Mouse (Mus musculus): ENCODE data around the gene Tbc1d4. TPM values are rescaled to one million over a fixed set of nuclear protein-coding genes. Genes with fewer than 3 reads are reported as not detected.

Gene Tbc1d4
- total RNA-seq, 2 experiments from 2014 or later: 7.3 to 8.5 TPM

DNA sequence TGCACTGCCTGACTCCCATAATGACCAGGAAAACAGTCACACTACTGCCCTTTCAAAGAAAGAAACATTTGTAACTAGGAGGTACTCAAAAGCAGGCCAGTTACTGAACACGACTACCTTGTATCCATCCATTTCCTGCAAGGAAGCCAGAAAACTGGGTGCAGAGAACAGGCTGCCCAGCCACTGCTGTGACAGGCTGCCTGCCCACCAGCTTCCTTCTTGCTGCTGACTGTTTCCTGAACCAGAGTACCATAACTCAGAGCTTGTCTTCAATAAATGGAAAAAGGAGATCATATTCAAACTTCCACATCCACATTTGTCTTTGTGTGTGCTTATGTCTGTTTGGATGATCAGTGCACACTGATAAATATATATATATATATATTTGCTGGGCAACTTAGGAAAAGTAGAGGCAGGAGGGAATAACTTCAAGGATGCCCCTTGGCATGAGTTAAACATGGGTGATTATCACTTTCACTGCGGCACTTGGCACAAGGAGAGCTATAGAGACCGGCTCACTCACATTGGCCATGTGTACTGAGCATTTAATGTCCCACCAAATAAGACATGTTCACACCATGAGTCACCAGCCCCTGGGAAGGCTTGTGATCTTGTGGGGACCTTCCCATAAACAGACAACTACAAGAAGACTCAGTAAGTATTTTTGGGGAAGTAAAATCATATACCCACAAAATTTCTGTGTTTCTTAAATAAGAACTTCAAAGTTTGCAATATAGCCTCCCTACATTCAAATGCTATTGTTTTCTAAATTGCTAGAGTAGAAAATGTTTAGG, 105.6 kb downstream of the Tbc1d4 start:
- DNase-seq: no peak
- intact Hi-C loops (cut with DNase I): no loop called here

DNA sequence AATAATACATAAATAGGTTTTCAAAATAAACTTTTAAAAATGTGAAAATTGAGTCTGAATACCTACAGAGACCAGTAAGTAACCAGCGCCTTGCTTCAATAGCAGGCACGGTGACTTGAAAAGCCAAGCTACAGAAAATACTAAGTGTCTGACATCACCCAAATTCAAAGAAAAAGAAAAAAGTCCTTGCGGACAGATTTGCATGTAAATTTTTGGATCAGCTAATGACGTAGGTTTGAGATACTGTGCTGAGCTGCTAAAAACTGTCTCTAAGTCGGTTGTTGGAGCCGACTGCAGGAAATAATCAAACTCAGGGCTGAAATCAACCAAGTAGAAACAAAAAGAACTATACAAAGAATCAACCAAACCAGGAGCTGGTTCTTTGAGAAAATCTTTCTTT, 107.1 kb downstream of the Tbc1d4 start:
- intact Hi-C loops (cut with DNase I): no loop called here
- DNase-seq: no peak

DNA sequence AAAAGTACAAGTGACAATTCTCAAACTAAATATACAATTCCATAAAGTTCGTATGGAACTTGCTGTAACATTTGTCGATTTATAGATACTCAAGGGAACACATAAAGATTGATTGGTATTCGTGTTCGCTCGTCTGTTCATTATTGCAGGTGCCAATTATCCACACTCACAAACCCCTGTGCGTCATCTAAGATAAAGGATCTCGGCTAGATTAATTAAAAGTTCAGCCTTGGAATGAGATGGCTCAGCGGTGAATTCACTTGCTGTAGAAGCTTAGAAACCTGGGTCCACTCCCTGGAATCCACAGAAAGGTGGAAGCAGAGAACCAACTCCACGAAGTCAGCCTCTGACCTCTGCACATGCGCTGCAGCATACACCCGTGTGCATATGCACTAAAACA, 107.5 kb downstream of the Tbc1d4 start:
- DNase-seq: no peak
- intact Hi-C loops (cut with DNase I): no loop called here

DNA sequence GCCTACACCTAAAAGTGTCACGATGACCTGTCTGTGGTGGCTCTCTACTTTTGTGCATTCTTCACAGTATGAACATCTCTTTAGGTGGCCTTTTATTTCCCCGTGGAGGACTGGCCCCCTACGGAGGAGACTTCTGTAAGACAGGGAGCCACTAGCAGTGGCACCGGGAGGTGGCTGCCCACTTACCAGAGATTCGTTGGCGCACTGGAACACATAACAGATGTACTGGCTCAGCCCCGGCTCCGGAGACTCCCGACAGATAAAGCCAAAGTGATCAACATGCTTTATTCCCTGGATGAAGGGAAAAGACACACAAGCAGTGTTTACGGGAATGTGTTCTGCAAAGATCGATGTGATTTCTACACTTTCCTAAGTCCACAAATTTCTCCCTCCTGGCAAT, 108.2 kb downstream of the Tbc1d4 start:
- intact Hi-C loops (cut with DNase I): no loop called here
- peak; percentile 31 for DNase-seq

DNA sequence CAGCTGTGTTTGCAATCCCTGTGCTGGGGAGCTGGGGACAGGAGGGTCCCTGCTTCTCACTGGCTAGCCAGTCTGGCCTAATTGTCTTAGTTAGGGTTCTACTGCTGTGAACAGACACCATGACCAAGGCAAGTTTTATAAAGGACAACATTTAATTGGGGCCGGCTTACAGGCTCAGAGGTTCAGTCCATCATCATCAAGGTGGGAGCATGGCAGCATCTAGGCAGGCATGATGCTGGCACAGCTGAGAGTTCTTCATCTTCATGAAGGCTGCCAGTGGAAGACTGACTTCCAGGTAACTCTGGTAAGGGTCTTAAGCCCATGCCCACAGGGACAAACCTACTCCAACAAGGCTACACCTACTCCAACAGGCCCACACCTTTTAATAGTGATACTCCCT, 109.2 kb downstream of the Tbc1d4 start:
- no peak for DNase-seq
- intact Hi-C loops (cut with DNase I): no loop called here

DNA sequence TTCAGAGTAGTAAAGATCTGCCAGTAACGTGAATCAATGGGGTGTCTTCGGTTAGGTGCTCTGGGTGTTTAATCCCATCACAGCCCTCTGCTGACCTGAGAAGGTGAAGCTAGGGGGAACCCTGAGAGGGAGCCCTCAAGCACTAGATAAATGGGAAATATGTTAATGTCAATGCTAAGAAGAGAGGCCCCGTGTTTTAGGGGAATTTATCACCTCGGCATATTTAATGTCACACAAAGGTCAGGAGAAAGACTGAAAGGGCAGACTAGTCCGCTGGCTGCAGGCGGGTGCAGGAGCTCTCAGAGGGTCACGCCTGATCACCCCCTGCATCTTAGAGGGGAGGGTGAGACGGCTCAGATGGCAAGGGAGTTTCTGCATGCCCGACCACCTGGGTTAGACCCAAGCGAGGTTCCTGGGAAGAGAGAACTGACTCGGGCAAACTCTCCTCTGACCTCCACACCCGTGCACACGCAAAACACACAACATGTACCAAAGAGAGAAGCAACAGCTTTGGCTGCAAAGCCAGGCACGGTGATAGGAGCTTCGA, 120.7 kb downstream of the Tbc1d4 start:
- intact Hi-C loops (cut with DNase I): no loop called here
- no peak for DNase-seq

DNA sequence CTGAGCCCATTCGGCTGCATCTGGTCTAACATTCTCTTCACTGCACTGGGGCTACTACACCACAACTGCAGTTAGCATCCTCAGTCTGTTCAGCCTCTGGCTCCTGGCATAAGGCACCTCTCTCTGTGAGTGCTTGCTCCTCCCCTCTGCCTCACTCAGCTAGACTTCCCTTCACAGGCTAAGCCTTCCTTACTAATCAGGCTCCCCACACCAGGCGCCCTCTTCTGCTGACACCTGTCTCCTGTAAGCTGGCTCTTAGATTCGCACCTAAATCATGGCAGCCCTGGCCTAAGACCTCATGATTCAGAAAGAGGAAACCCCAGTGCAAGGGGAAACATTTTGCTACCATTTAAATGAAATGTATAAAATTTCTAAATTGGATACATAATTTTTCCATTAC, 122.4 kb downstream of the Tbc1d4 start:
- DNase-seq: no peak
- intact Hi-C loops (cut with DNase I): no loop called here

DNA sequence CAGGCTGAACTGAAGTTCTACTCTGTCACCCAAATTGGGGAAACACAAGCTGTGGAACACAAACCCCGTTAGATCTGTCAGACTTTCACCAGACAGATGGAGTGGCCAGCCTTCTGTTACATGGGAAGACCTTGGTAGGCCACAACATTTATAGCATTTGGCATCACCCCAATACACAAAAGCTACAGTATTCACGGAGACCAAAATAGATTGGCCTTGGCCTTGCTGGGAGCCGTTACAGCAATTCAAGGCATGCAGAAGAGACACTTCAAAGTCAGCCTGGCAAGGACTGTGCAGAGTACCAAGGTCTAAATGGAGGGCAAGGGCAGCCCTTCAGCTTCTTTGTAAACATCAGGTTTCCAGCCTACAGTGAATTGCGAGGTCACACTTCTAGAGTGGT, 125.8 kb downstream of the Tbc1d4 start:
- intact Hi-C loops (cut with DNase I): no loop called here
- DNase-seq: no peak

DNA sequence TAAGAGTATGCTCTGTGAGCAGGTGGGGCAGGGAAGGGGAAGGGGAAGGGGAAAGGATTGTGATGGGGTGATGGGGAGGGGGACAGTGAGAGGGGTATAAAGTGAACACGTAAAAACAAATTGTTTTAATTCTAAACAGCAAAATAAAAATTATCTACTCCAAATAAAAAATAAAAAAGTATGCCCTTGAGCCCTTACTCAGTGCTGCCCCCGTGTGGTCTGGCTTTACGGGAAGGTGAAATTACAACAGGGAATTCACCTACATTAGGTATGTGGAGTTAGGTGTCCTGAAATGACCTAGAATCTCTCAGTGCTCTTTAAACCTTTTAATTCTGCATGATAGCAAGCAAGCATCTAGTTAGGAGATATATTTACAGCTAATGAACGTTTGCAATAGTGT, 126.7 kb downstream of the Tbc1d4 start:
- DNase-seq: peak; percentile 20
- intact Hi-C loops (cut with DNase I): no loop called here

DNA sequence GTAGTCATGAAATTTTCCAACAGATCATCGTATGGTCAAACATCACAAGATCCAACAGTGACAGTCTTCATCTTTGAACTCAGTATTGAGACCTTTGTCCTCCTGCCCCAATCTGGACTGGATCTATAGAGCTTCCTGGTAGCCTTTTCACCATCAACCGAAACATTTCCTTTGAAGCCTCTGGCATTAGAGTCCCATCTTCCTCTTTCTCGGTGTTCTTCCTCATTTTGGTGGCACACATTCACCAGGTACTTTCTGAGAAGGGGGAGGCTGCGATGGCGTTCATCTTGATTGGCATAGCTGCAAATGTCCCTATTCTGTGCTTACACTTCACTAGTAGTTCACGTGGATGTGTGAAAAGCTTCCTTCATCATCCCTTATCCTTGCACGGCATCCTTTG, 127.8 kb downstream of the Tbc1d4 start:
- DNase-seq: no peak
- intact Hi-C loops (cut with DNase I): no loop called here

DNA sequence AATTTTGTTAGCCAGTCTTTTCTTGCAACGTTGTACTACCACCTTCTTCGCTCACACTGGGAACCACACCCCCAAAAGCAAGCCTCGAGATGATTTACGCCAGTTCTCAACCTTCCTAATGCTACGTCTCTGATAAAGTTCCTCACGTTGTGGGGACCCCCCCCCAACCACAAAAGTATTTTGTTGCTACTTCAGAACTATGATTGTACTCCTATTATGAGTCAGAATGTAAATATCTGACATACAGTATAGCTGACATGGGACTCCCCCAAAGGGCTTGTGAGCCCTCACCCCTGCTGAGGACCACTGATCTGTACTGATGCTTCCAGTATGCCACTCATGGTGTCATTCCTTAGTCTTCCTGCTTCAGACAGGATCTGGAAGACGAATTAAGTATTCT, 128.4 kb downstream of the Tbc1d4 start:
- intact Hi-C loops (cut with DNase I): no loop called here
- no peak for DNase-seq

DNA sequence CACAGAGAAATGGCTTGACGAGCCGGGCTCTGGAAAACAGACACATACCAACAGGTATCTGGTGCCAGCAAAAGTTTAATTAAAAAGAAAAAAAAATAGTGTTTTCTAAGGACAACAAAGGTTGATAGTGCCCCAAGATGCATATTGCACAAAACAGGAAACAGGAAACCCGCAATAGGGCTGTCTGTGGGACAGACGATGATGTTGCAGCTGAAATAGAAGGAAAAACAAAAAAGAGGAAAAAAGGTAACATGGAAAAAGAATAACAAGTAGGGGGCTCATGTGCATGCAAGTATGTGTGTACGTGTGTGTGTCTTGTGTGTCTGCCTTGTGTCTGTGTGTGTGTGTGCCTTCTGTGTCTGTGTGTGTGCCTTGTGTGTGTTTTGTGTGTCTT, 131.2 kb downstream of the Tbc1d4 start:
- intact Hi-C loops (cut with DNase I): no loop called here
- no peak for DNase-seq

DNA sequence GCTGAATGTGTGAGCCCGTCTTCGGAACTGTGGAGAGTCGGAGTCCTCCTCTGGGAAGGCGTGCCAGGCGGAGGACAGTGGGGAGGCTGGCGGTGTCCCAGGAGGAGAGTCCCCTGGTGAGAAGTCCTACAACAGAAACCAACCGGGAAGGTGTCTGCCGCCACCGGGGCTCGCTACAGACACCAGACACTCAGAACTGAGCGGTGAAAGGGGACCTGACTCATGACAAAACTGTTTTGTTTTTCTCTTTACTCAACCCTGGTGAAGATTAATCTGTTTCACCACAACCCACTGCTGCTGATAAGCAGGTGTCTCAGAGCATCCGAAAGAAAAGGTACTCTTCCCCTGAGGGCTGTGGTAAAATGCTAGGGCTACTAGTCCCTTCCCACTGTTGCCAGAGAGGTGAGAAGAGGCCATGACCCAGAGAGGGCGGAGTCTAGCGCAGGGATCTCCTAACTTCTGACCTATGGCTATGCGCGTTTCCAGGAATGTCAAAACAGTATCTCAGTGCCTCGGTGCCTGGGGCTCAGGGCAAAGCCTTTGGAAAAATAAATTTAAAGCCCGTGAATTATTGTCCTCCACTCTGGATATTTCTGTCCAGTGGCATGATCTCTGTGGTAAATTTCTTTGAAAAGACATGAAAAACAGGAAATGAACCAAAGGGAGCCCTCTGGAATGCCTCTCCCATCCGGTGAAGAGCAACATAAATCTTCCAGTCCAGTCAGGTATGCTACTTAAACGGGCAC, 131.7 kb downstream of the Tbc1d4 start:
- DNase-seq: no peak
- intact Hi-C loops (cut with DNase I): no loop called here

DNA sequence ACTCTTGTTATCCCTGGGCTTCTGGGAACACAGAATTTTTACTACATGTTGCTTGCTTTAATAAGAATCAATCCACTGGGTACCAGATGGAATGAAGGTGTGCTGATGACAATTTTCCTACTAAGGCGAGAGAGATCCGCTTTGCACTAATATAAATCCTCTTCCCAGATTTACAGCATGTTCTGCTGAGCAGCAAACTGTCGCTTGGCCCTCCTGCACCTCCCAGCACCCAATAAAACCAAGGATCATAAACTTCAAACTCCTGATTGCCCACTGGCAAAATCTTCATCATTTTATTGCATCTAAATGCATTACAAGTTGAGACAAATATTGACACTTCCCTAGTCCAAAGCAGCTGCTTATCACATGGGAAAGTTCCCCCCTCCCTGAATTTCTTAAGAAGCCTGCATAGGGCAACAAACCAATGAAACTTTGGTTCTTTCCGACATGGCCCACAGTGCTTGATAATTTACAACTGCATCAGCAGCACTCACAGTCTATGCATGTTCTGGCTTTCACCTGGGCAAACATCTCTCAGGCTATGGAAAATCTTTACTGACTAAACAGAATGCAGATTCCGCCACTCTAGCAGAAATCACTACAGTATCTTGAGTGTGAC, 139.4 kb downstream of the Tbc1d4 start:
- intact Hi-C loops (cut with DNase I): no loop called here

DNA sequence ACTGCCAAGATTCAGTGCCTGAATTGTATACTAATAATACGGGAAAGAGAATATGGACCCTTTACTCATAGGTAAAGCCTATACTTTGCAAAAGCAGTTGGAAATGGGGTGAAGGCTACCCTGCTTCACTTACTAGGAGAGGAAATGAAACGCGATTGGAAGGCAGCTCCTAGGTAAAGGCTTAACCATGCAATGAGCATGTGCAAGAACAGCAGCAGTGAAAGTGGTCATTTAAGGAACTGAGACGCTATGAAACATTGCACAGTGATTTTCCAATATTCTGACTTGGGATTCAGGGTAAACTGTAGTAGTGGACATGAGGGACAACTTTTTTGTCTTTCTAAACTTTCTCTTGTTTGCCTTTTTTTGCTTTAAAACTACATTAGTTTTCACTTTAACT, 140.8 kb downstream of the Tbc1d4 start:
- intact Hi-C loops (cut with DNase I): no loop called here
- DNase-seq: no peak

More for the DNA sequence above, 139.4 kb downstream of the Tbc1d4 start:
- no peak for DNase-seq

DNA sequence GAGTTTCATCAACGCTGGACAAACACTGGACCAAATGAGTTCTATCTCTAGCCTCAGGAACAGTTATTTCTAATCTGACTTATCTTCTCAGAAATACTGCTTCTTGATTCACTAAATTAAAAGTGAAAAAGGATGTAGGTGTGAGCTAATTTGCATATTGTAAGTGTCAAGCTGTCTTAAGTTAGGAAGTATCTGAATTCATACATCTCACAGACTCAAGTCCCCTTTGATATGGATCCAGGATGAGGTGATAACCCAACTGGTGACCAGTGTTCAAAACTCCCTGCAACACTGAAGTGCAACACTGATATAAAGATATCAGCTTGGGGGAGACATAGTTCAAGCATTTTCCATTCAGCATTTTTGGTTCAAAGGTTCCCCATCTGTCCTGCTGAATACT, 141.5 kb downstream of the Tbc1d4 start:
- intact Hi-C loops (cut with DNase I): no loop called here
- DNase-seq: no peak

DNA sequence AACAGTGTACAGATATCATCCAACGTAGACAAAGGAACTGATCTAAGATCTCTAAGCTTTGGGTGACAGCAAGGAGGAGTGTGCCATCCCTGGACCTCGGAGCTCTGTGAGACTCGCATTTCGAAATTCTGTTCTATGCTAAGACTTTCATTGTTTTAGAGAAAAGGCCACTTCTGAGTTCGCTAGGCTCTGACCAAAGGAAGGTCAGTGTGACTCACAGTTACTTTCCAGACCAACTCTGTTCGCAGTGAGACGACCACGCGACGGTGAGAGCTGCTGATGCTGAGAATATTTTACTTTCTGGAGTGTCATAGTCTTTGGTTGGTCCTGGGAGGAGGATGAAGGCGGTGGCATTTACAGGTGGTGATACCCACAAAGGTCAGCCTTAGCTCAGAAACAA, 142.5 kb downstream of the Tbc1d4 start:
- DNase-seq: no peak
- intact Hi-C loops (cut with DNase I): no loop called here

DNA sequence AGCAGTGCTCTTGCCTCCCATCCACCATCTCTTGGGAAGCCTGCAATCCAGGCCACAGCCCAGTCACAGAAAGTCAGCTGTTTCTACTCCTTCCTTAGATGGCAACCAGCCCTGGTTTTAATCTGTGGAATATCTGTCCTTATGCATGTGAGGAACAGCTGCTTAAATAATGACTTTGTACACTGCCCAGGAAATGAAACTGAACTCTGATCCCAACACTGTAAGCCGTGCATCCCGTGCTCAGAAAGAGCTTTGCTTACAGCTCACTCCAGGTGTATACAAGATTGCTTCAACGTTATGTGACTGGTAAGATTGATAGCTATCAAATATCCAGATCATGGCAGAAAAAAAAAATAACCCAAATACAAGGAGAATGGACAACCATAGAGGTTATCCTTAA, 143.1 kb downstream of the Tbc1d4 start:
- no peak for DNase-seq
- intact Hi-C loops (cut with DNase I): no loop called here

DNA sequence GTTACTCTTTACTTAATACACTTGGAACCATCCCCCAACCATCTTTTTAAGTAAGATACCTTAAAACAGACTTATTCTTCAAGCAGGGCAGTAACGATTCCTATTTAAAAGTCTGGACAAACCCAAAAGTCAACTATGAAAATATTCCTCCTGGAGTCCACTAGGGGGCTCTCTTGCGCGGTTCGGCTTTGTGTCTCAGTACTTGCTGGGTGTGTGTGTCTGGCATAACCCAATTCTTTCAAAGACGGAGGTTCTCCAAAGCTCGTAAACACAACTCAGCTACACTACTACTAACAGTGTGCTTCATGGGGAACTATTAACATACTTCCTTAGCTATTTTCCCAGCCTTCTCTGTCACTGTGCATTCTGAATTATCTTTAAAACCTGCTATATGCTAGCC, 148.2 kb downstream of the Tbc1d4 start:
- peak; percentile 65 for DNase-seq
- intact Hi-C loops (cut with DNase I): no loop called here

DNA sequence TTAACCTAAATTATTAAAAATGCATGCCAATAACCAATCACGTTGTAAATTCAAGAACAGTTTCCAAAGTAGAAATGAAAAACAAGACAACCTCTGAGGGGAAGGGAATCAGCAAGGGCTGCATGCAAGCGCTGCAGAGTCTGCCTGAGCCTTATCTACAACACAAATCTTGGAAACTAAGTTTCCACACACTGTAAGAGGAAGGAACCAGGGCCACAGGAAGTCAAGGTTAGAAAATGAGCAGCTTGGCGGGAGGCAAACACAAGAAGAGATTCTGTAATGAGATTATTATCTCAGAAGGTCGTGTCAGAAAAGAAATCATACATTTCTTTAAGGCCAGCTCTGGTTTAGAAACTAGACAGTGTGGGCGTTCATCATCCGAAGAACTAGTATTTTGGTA, 156.1 kb downstream of the Tbc1d4 start:
- intact Hi-C loops (cut with DNase I): no loop called here

DNA sequence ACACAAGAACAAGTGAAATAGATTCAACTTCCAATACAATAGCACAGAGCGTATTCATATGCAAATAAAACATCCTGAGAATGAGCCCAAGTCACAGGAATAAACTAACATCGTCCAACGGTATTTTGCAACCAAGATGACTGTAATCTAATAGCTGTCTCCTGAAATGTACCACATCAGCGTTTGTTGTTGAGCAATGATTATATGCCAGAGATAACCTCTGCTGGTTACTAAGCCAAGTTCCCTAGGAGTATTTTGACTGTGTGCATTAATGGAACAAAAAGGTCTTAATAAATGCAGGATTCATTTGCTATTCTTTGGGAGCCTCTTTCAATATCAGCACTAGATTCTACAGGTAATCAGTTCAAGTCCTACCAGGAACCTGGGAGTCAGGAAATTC, 161.1 kb downstream of the Tbc1d4 start:
- intact Hi-C loops (cut with DNase I): no loop called here
- DNase-seq: no peak

More for the DNA sequence above, 156.1 kb downstream of the Tbc1d4 start:
- no peak for DNase-seq

DNA sequence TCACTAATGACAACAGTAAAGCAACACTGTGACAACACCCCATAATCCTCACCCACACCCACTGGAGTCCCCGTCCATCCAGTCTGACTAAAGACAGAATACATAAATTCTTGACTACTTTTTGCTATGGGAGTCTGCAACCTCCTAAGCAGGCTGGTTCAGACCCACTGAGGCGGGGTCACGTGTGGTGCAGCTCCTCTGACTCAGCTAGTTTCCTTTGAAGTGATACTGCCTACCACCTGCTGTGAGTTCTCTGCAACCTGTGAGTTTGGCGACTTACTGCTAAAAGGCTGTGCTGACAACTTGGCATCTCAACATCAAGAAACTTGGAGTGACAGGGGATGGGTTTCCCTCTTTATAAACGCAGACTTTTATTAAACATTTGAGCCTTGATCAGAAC, 163.8 kb downstream of the Tbc1d4 start:
- no peak for DNase-seq
- intact Hi-C loops (cut with DNase I): no loop called here

Measured in left cerebral cortex, postnatal 4 days (tissue).